Mouse (Mus musculus) kidney, adult 18-20 months (tissue): ENCODE results near the gene Adora1.

Source experiments
- DNase-seq: peaks from one replicate; pipeline ENCODE4 v3.0.0; 2021

Gene Adora1

GRCm38 (mm10) chr1:134191192-134191591 lies 44.0 kb downstream of the Adora1 start:
- DNase-seq, result no peak

GRCm38 (mm10) chr1:134188989-134189729 lies 46.1 kb downstream of the Adora1 start:
- peak; percentile 16 for DNase-seq

- DNase-seq, result no peak
These were observed 47.0 kb downstream of the Adora1 start for GRCm38 (mm10) chr1:134188217-134188616.

GRCm38 (mm10) chr1:134184089-134184488 lies 51.1 kb downstream of the Adora1 start:
- DNase-seq, result no peak

GRCm38 (mm10) chr1:134182025-134182424 lies 53.2 kb downstream of the Adora1 start, which contains the start of gene Chil1:
Gene Chil1, plus strand, starts transcription at chr1:134182176.
- DNase-seq, result no peak

- DNase-seq, result no peak
These were observed 57.3 kb downstream of the Adora1 start for GRCm38 (mm10) chr1:134177976-134178375.

GRCm38 (mm10) chr1:134173081-134173480 lies 62.1 kb downstream of the Adora1 start:
- no peak for DNase-seq

GRCm38 (mm10) chr1:134168985-134169697 lies 66.1 kb downstream of the Adora1 start:
- no peak for DNase-seq

- DNase-seq, result no peak
These were observed 66.7 kb downstream of the Adora1 start for GRCm38 (mm10) chr1:134168567-134168966.

- DNase-seq, result no peak
These were observed 67.6 kb downstream of the Adora1 start for GRCm38 (mm10) chr1:134167416-134168305.

GRCm38 (mm10) chr1:134166547-134166946 lies 68.7 kb downstream of the Adora1 start:
- no peak for DNase-seq

- no peak for DNase-seq
These were observed 70.8 kb downstream of the Adora1 start for GRCm38 (mm10) chr1:134164454-134164853.

GRCm38 (mm10) chr1:134163476-134163875 lies 71.8 kb downstream of the Adora1 start:
- peak; percentile 6 for DNase-seq

GRCm38 (mm10) chr1:134162510-134163225 lies 72.6 kb downstream of the Adora1 start:
- no peak for DNase-seq

GRCm38 (mm10) chr1:134161399-134161798 lies 73.8 kb downstream of the Adora1 start:
- DNase-seq, result no peak

- no peak for DNase-seq
These were observed 74.8 kb downstream of the Adora1 start for GRCm38 (mm10) chr1:134160404-134160803.

GRCm38 (mm10) chr1:134154655-134155054 lies 80.6 kb downstream of the Adora1 start:
- DNase-seq, result no peak

GRCm38 (mm10) chr1:134154121-134154520 lies 81.1 kb downstream of the Adora1 start:
- DNase-seq, result no peak

- DNase-seq, result no peak
These were observed 82.3 kb downstream of the Adora1 start for GRCm38 (mm10) chr1:134152626-134153590.

GRCm38 (mm10) chr1:134151655-134152412 lies 83.4 kb downstream of the Adora1 start:
- DNase-seq, result peak; percentile 76
